Comparison of ENCODE assay signal across 1 mouse cellular context in the genomic region with DNA sequence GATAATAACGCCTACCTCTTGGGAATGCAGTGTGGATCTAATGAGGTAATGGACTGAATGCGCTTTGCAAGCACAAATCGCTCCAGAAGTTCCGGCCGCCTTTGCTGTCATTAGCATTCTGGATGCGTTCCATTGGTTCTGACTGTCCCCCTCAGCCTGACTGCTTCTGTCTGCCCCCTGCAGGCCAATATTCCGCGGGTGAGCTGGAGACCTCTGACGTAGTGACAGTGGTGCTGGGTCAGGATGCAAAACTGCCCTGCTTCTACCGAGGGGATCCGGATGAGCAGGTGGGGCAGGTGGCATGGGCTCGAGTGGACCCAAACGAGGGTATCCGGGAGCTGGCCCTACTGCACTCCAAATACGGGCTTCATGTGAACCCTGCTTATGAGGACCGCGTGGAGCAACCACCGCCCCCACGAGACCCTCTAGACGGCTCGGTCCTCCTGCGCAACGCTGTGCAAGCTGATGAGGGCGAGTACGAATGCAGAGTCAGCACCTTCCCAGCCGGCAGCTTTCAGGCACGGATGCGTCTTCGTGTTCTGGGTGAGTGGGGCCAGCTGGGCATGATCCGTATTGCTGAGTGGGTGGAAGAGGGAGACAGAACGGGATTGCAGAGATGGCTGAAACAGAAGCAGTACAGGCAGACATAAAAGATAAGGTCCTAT.
TF ChIP-seq lines count a peak whose summit lies in the region.

No protein-coding gene starts in this region.

TF ChIP-seq in C2C12, 6 proteins besides CTCF, POLR2A, EP300 and RAD21:
- TF ChIP-seq USF1 (IDR thresholded peaks at IDR 0.05; ENCODE audit: low read depth) (no peak), FOSL1 (IDR thresholded peaks at IDR 0.05; ENCODE audit: insufficient read depth, low read length, poor library complexity, severe bottlenecking) (no peak), CEBPB (IDR thresholded peaks at IDR 0.05; ENCODE audit: low read depth) (no peak), MYOD1 (IDR thresholded peaks at IDR 0.05; ENCODE audit: control insufficient read depth, insufficient read length, low read depth) (no peak), MYOG (IDR thresholded peaks at IDR 0.05; ENCODE audit: control insufficient read depth, extremely low read depth, insufficient read length) (no peak)
TF ChIP-seq in C2C12: peak in this region for 0.
